Mouse (Mus musculus) kidney, adult 11 months (tissue): Measurements from ENCODE around the gene Gm1993.
"Not testable (repeated sequence)": the region's sequence is repeated elsewhere in the genome, so short reads cannot be mapped to it uniquely, and the experiment has no call there.

Experiments used
- DNase-seq: peaks from one replicate; pipeline ENCODE4 v3.0.0; 2022

Gm1993 gene

DNA sequence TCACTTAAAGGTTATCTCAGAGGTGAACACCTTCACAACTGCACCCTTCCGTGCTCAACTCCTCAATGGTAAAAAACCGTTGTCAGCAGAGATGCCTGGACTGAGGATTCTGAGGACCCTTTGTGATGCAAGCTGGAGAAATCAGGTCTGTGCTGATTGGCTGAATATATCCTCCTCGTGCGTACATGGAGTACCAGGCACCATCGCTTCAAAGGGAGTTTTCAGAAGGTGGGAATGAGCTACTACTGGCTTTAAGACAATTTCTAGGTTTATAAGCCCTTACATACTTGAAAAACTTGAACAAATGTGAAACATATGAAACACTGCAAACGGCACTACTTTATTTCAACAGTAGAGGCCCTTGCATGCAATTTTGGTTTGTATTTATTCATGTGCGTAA is at the start of gene Gm1993:
Gm1993 (minus strand) TSS at position 101 of the 400 bp plus-strand sequence.
- not testable (repeated sequence) for DNase-seq
